Mouse (Mus musculus) brain, adult 10 weeks (tissue): ENCODE measurements around the gene Efemp2. TPM values are rescaled to one million over a fixed set of nuclear protein-coding genes. Genes with fewer than 3 reads are reported as not detected.

ENCODE experiments used
- polyA plus RNA-seq: library from polyadenylated mRNA; stranded (reverse); fragments of 350-450 nt; fragmentation: Illumina TruSeq; extraction: RNeasy Lipid Tissue Mini Kit (QIAGEN cat#74804); gene quantifications from one replicate; pipeline ENCODE4 v1.2.3, GENCODE M21; 2015; ENCODE audit warnings: low read depth, low replicate concordance

Gene Efemp2
- 15.4 TPM for polyA plus RNA-seq

GRCm38 (mm10) chr19:5473720-5474119, at the start of gene Efemp2:
Efemp2 (plus strand) TSS chr19:5473954.

DNA sequence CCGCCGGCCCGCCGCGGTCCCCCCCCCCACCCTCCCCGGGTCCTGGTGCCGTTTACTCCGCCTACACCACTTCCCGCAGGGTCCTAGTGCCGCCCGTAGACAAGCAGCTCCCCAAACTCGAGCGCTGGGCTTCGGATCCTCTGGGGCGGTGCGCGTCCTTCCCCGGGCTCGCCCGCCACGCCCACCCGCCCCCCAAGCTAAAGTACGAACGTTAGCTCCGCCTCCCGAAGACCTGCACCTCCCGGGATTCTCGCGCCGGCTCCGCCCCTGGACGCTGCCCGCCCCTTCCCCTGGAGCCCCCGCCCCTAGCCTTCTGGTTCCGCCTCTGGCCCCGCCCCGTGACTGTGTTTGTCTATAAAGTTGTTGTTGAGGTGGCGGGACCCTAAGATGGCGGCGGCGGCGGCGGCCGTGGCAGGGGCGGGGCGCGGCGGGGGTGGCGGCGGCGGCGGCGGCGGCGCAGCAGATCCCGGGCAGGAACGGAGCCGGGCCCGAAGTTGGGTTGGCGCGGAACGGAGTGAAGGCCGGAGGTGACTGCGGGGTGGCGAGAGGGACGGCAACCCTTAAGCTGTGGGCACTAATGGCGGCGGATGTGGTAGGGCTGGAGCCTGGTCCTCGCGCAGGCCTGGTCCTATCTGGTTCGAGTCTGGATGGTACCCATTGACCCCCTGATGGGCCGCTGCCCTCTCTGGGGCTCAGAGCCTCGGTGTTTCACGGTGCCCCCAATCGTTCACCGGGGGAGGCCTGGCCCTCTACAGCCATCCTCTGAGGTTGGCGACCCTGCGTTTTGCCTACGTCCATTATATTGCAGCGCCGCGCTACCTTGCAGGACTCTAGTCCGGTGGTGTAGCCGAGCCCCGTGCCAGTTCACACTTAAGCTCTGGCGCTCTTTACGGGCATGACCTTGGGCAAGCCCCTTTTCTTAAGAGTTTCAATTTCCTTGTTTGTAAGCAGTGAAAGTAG, 48.7 kb upstream of the Efemp2 start, which contains the start of the genes Drap1 and AI837181:
Gene Drap1, minus strand, starts transcription at position 198 of the 960 bp plus-strand sequence.
Gene AI837181, plus strand, starts transcription at position 363 of the 960 bp plus-strand sequence.

DNA sequence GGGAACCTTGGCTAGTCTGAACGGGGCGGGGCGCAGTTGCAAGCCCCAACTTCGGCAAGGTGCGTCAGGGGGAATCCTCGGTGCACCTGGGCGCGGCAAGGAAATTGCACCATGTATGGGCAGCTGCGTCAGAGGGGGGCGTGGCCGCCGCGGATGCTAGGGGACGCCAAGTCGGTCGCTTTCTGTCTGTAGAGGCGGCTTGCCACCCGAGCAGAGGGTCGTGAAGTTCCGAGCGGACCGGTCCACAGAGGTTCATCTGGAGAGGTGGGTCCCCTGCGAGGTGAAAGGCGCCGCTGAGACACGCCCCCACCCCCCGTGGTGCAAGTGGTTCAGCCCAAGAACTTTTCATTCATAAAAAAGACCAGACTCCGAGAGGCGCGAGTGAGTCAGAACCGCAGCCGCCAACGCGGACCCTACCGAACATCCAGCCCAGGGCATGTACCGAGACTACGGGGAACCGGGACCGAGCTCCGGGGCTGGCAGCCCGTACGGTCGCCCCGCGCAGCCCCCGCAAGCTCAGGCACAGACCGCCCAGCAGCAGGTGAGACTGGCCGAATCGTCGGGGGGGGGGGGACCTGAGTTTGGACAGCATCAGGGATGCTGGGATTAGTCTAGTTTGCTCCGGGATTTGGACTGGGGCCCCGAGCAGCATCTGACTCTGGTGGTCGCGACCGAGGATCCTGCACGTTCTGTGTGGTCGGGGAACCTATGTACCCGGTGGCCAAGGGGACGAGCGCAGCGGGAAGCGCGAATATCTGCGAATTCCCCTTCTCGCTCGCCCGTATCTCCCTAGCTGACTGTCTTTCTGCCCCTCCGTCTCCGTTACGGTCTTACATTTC, 26.0 kb upstream of the Efemp2 start, which contains the start of gene Fosl1:
Gene Fosl1, plus strand, starts transcription at position 33 of the 839 bp plus-strand sequence.

GRCm38 (mm10) chr19:5457746-5458442, 15.9 kb upstream of the Efemp2 start, which contains the start of gene Ccdc85b:
Ccdc85b (minus strand) TSS chr19:5457894.

DNA sequence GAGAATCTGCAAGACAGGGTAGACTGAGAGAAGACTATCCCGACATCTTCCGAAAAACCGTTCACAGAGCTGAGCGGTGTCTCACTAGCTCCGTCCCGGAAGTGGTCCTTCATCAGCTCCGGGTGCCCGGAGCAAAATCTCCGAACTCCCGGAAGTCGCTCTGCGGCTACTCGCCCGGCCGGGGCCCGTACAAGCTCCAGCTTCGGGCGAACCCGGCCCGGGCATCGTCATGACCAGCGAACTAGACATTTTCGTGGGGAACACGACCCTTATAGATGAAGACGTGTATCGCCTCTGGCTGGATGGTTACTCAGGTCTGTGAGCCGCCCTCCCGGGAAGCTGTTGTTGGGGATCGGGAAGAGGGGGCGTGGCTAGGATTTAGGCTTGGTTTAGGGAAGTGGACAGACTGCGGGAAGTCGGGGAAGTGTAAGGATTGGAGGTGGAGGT, 13.3 kb upstream of the Efemp2 start, which contains the start of gene Fibp:
Gene Fibp, plus strand, starts transcription at position 151 of the 447 bp plus-strand sequence.

DNA sequence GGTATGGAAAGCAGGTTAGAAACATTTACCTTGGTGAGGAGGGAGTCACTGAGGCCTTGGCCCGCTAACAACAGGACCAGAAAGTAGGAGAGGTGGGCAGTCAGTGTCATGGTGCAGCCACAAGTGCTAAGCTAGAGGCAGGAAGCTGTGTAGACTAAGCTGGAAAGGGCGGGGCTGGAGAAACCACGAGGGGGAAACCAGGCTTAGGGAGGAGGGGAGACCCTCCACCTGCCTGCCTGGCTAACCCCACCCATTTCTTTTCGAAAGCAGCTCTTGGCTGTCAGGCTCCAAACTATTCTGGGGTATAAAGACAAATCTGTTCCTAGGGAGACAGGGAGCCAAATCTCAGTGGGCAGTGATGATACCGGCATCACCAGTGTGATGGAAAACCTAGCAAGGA, 5.4 kb upstream of the Efemp2 start, which contains the start of gene Ctsw:
Gene Ctsw, minus strand, starts transcription at position 134 of the 400 bp plus-strand sequence.

GRCm38 (mm10) chr19:5487768-5488550, 14.2 kb downstream of the Efemp2 start, which contains the start of gene Mus81:
Mus81 (minus strand) TSS chr19:5488402.

GRCm38 (mm10) chr19:5490313-5490897, 16.7 kb downstream of the Efemp2 start, which contains the start of gene Cfl1:
Cfl1 (plus strand) TSS chr19:5490455.

GRCm38 (mm10) chr19:5503687-5504086, 29.9 kb downstream of the Efemp2 start, which contains the start of gene 1700020D05Rik:
1700020D05Rik (minus strand) TSS chr19:5503787.

GRCm38 (mm10) chr19:5510031-5511026, 36.6 kb downstream of the Efemp2 start, which contains the start of gene Snx32:
Snx32 (minus strand) TSS chr19:5510538.

Other genes with a start within 250 kb of the Efemp2 start
- gene Pacs1, start 200.8 kb upstream of the Efemp2 start, polyA plus RNA-seq, result 37.4 TPM
- gene Sf3b2, start 178.5 kb upstream of the Efemp2 start, polyA plus RNA-seq, result 163 TPM
- gene Gal3st3, start 175.6 kb upstream of the Efemp2 start, polyA plus RNA-seq, result 29.7 TPM
- not detected for gene Catsper1, start 138.2 kb upstream of the Efemp2 start, polyA plus RNA-seq
- gene Cst6, start 124.4 kb upstream of the Efemp2 start, polyA plus RNA-seq, result 38.9 TPM
- gene Eif1ad, start 107.2 kb upstream of the Efemp2 start, polyA plus RNA-seq, result 30.5 TPM
- 117 TPM for gene Banf1, start 106.8 kb upstream of the Efemp2 start, polyA plus RNA-seq
- 47.6 TPM for gene Sart1, start 85.3 kb upstream of the Efemp2 start, polyA plus RNA-seq
- gene Tsga10ip, start 71.4 kb upstream of the Efemp2 start, polyA plus RNA-seq, result not detected
- gene Drap1, start 49.0 kb upstream of the Efemp2 start, polyA plus RNA-seq, result 429 TPM
- gene AI837181, start 48.8 kb upstream of the Efemp2 start, polyA plus RNA-seq, result 80.0 TPM
- gene Fosl1, start 26.4 kb upstream of the Efemp2 start, polyA plus RNA-seq, result not detected
- 23.3 TPM for gene Ccdc85b, start 16.1 kb upstream of the Efemp2 start, polyA plus RNA-seq
- 87.6 TPM for gene Fibp, start 13.3 kb upstream of the Efemp2 start, polyA plus RNA-seq
- not detected for gene Ctsw, start 5.4 kb upstream of the Efemp2 start, polyA plus RNA-seq
- 32.4 TPM for gene Mus81, start 14.4 kb downstream of the Efemp2 start, polyA plus RNA-seq
- 1,416 TPM for gene Cfl1, start 16.5 kb downstream of the Efemp2 start, polyA plus RNA-seq
- gene 1700020D05Rik, start 29.8 kb downstream of the Efemp2 start, polyA plus RNA-seq, result 3.0 TPM
- 96.1 TPM for gene Snx32, start 36.6 kb downstream of the Efemp2 start, polyA plus RNA-seq
- not detected for gene Ovol1, start 86.7 kb downstream of the Efemp2 start, polyA plus RNA-seq
- 2.5 TPM for gene Ap5b1, start 94.1 kb downstream of the Efemp2 start, polyA plus RNA-seq
- 40.8 TPM for gene Rnaseh2c, start 127.9 kb downstream of the Efemp2 start, polyA plus RNA-seq
- 92.0 TPM for gene Kat5, start 136.3 kb downstream of the Efemp2 start, polyA plus RNA-seq
- gene Rela, start 163.5 kb downstream of the Efemp2 start, polyA plus RNA-seq, result 14.1 TPM
- 8.9 TPM for gene Sipa1, start 189.8 kb downstream of the Efemp2 start, polyA plus RNA-seq
- gene Map3k11, start 214.8 kb downstream of the Efemp2 start, polyA plus RNA-seq, result 16.2 TPM
- gene Pcnx3, start 215.0 kb downstream of the Efemp2 start, polyA plus RNA-seq, result 32.6 TPM
- 0.64 TPM for gene Kcnk7, start 230.4 kb downstream of the Efemp2 start, polyA plus RNA-seq